Mouse (Mus musculus) embryonic fibroblast, embryonic 13.5 days (primary cell): ENCODE data around the gene Pde4c.

ENCODE experiments used
- CTCF ChIP-seq: IDR thresholded peaks from 2 replicates; pipeline ENCODE4 v1.5.1; 2011; ENCODE audit warnings: mild to moderate bottlenecking, control low read depth, low read length, moderate library complexity, borderline replicate concordance; ENCODE audit not compliant: insufficient read depth
- POLR2A ChIP-seq: IDR thresholded peaks from 2 replicates; pipeline ENCODE4 v1.6.1; 2011; ENCODE audit warnings: low read depth, mild to moderate bottlenecking, control low read depth, low read length, moderate library complexity

- TF ChIP-seq POLR2A: no peak
- no peak for TF ChIP-seq CTCF
Measured at GRCm38 (mm10) chr8:70775851-70776495, 52.5 kb downstream of the Pde4c start.
